Mouse (Mus musculus) kidney, adult 8-10 months (tissue): ENCODE measurements around the gene Cd163.
"Not testable (repeated sequence)": the region's sequence is repeated elsewhere in the genome, so short reads cannot be mapped to it uniquely, and the experiment has no call there.

ENCODE experiments used
- DNase-seq, 2 experiments: peaks; one replicate each; pipeline ENCODE4 v3.0.0; 2022

Cd163 gene

DNA sequence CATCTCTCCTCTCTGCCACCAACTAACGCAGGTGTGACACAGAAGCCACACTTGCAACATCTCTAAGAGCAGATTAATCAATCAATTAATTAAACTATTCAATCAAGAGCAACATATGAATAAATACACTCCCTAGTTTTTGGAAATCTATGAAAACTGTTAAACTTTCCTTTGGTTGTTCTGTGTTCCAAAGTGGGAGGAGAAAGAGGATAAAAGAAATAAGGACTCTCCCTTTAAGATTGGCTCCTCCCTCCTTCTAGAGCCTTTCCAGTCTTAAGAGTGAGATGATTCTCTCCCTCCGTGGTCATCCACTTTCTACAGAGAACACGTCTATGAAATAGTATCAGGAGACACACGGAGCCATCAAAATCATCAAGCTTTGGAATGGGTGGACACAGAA, at the start of gene Cd163:
TSS of gene Cd163 (plus strand) at position 301 of the 400 bp plus-strand sequence.
- DNase-seq, result no peak

DNA sequence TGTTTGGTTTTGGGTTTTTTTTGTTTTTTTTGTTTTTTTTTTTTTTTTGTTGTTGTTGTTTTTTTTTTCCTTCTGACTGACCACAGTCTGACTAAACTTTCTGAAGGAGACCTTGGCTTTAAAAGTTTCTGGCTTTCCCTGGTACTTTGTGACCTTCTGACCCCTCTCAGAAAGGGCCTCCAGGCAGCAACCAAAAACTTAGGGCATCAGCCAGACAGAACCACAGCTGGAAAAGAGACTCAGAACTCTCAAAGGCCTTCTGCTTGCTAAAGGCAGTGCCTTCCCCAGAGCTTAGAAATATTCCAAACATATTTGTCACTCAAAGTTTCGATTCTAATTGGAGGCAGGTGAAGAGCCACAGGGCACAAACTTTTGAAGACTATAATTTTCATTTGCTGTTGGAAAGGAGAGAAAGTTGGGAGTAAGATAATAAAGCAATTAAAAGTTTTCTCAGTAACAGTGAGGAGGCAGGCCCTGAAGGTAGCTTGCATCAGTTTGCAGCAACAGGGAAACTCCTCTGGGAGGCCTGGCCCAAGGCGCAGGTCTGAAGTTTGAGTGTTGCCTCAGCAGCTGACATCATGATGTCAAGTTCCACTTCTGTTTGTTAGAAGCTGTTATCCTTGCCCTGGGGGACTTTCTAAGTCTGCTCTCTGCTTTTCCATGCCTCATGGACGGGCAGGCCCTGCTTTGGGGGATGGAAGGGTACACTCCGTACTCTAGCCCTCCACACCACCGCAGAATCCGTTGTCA, 48.6 kb upstream of the Cd163 start:
- no peak for DNase-seq

DNA sequence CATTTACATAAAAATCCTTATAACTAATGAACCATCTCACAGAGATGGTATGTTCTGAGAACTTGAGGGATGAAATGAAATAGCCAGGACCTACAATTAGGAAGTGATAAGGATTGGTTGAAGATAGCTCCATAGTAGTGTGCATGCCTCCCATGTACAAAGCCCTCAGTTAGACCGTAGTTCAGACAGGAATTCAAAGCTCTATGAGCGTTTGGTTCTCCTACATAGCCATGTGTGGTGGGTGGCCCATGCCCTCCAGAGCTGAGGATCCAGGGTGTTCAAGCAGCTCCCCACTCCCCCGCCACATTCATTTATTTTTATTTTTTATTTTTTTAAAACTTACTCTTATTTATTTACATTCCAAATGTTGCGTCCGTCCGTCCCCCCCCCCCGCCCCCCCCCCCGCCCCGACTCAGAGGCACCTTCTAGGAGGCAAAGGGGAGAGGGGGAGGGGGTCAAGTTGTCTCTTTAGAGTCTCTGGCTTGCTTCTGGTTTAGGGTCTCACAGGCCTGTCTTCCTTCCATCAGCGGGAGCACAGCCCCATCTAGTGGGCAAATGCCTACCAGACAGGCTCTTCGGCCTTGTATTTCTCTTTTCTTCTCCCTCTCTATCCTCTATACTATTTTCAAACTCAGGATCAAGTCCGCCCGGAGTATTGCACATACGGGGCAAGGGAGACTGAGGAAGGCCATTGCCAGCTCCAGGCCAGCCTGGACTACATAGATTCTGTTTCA, 44.1 kb upstream of the Cd163 start:
- peak; percentile 24 to 55 for DNase-seq

DNA sequence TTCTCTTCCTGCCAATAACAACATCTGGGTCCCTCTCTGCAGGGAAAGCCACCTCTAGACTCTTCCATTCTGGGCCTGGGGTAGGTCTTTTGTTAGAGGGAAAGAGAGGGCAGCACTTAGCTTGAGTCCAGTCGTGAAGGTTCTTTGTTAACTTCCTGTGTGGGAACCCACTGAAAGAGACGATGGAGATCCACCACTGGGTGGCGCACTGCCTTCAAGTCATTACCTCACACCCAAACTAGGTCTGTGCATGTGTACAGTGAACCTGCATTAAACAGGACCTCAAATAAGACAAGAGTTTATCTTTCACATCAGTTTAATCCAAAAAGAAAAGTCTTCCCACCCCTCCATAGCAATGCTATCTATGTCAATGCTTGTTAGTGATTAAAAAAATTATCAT, 41.8 kb upstream of the Cd163 start:
- DNase-seq, result peak; percentile 28 to 78

DNA sequence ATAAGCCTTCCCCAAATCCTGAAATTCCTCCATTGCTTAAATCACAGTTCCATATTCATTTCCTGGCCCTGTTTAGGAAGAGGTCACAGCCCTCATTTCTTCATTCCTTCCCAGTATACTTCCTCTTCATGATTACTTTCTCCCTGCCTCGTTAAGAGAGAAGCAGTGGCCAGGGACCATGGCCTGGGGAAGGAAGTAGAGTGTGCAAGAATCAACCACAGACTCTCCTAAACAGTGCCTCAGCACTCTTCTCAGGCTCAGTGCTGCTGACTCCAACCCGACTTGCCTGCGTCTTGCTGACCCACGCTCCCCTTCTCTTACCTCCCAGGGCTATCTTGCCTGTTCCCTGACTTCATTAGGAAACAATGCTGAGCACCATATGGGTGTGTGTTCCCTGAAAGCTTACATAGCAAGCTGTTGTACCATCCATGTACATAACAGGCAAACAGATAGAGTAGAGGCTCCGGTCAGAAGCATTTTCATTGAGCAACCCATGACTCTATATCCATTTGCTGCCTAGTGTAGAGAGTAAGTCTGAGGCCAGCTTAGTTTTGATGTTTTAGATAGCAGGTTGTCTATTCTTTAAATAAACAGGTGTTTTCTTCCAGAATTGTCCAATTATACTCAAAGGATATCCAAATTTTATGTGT, 31.1 kb upstream of the Cd163 start:
- no peak for DNase-seq

DNA sequence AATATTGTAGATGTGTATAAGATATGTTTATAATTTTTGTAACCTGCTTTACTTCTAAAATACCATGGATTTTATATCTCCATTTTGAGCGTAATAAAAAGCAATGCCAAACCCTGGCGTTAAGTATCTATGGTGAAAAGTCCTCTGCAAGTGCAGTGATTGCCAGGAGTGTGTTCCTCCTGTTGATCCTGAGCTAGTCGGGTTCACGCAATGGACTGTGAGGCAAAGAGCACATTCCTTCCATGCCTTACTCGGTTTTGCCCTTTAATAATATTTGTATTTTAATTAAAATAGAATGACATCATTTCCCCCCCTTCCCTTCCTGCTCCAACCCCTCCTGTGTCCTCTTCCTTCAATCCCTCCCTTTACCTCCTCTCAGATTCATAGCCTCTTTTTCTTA, 26.8 kb upstream of the Cd163 start:
- DNase-seq, result peak; percentile 48 to 51

DNA sequence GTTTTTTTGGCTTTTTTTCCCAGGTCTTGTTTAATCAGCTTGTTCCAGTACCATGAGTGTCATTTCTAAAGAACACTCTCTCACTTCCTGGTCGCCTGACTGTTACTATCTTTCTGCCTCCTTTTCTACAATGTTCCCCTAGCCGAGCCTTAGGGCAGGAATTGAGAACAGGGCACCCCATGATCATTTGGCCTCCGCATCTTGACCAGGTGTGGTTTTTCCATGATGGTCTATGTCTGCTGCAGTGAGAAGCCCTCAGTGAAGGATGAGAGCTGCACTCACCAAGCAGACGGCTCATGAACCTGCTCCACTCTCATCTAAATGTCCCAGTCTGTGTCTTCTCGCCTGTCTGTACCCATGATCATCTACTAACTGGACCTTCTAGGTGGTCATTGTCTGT, 26.2 kb upstream of the Cd163 start:
- no peak for DNase-seq

DNA sequence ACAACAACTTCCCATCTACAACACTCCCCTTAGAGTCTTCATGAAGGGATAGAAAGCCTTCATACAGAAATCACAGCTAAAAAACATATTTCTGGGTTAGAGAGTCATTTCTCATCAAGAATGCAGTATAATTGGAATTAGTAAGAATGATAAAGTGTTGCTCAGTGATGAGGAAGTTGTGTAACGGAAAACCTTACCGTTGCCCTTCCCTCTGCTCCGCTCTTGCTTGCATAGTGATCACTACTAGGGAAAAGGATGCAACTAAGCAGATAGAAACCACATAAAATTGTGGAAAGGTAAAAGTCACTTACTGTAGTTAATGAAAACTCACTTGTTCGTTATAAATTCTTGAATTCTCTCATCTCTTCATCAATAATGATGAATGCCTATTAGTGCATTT, 21.7 kb upstream of the Cd163 start:
- DNase-seq, result no peak

DNA sequence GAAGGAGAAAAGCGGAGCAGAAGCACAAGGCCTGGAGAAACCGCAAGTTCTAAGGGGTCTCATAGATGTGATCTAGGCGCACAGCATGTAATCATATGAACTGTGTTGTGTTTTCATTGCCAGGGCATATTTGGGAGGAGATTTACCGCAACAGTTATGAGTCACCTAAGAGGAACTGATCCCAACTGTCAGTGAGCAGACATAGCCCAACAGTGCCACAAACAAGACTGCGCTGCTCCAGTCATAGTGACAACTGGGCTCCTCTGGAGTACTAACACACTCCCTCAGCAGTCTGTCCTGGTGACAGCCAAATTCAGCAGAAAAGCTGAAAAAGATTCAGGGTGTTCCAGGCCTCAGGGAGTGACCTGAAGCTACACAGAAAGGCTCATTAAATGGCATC, 7.1 kb upstream of the Cd163 start:
- not testable (repeated sequence) for DNase-seq

DNA sequence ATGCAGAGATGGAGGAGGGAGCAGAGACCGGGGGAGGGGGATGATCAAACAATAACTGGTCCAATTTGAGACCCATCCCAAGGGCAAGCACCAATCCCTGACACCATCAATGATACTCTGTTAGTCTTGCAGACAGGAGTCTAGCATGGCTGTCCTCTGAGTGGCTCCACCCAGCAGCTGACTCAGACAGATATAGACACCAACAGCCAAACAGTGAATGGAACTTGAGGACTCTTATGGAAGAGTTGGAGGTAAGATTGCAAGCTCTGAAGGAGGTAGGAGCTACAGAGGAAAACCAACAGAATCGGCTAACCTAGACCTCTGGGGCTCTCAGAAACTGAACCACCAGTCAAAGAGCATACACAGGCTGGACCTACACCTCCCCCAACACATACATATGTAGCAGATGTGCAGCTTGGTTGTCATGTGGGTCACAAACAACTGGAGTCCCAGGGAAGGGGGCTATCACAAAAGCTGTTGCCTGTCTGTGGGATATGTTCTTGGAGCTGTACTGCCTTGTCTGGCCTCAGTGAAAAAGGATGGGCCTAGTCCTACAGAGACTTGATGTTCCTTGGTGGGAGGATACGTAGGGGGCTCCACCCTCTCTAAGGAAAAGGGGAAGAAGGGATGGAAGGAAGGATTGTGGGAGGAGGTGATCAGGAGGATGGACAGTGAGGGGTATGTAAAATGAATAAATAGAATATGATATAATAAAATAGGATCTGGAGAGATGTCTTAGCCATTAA, 2.8 kb upstream of the Cd163 start:
- DNase-seq, result no peak

DNA sequence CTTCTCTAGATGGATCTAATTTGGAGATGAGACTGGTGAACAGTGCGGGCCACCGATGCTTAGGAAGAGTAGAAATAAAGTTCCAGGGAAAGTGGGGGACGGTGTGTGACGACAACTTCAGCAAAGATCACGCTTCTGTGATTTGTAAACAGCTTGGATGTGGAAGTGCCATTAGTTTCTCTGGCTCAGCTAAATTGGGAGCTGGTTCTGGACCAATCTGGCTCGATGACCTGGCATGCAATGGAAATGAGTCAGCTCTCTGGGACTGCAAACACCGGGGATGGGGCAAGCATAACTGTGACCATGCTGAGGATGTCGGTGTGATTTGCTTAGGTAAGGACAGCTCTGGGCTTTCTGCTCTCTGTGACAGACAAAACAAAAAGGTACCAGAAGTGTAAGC, 4.5 kb downstream of the Cd163 start:
- DNase-seq, result no peak

DNA sequence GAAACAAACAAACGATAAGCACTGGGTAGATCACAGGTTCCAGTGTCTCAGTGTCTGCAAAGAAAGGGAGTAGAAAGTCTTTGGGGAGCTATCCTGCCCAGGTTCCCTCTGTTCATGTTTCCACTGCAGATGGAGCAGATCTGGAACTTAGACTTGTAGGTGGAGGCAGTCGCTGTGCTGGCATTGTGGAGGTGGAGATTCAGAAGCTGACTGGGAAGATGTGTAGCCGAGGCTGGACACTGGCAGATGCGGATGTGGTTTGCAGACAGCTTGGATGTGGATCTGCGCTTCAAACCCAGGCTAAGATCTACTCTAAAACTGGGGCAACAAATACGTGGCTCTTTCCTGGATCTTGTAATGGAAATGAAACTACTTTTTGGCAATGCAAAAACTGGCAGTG, 7.8 kb downstream of the Cd163 start:
- DNase-seq, result no peak

DNA sequence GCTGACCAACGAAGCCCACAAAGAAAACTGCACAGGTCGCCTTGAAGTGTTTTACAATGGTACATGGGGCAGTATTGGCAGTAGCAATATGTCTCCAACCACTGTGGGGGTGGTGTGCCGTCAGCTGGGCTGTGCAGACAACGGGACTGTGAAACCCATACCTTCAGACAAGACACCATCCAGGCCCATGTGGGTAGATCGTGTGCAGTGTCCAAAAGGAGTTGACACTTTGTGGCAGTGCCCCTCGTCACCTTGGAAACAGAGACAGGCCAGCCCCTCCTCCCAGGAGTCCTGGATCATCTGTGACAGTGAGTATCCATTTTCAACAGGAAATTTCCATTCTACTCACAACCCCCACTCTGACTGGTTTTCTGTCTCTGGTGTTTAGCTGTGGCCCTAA, 15.9 kb downstream of the Cd163 start:
- no peak for DNase-seq

DNA sequence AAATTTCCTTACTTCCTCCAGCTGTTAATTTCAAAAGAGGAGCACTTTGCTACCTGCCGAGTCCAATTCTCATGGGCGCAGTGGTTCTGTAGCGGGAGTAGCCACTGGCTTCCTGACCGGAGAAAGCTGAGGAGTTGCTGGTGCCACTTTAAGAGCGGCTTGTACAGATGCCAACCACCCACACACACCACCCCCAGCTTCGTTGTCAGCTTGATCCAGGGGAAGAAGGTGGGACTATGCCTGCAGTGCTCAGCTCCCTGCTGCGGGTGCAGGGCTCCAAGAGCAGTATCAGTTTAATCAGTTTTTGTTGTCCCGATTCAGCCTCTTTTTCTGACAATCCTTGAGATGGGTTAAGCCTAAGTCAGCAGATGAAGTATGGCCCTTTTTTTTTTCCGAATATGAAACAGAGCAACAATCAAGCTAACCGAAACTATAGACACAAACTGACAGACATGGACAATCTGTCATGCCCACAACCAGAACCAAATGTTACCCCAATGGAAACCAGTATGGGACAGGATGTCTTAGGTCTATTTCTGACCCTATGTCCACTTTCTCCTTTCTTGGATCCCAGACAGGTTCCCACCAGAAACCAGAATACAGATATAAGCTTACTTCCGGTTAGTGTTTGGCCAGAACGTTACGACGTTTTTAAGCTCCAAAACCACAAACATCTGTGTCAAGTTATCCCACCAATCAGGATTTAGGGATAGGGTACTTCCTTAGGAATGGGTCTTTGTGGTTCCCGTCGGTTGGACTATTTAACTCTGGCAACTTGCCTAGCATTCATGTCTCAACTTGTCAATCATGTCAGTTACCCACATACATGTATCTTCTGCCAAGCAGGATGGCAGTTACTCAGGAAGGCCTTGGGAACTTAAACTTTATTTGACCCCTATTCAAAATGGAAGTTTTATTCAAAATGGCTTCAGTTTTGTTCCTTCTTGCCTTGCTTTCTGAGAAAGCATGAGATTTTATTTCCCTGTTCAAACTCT, 17.3 kb downstream of the Cd163 start:
- peak in 1 of 2 experiments; percentile 11 for DNase-seq

DNA sequence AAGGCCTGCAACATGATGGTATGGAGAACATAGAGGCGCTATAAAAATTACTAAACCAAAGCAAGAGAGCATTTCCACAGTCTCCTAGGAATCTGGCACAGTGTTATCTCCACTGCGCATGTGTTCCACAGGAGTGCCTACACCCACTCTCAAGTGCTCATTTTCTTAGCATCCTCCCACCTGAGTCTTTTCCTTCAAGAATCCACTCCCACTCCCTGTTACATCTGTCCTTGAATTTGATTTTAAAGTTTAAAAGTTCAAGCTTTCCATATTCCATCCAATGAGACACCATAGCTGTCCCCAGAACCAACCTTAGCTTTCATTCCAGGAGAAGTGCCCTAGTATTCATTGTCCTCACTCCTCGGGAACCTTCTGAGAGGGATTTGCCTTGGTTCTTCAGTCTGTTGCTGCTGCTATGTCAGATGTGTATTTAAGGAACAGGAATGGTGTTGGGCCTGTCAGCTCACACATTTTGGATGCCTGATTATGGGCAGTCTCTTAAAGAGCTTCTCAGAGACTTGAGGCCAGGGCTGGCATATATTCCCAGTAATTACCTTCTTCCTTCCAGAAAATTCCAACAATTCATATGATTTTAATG, 24.0 kb downstream of the Cd163 start:
- DNase-seq, result no peak

DNA sequence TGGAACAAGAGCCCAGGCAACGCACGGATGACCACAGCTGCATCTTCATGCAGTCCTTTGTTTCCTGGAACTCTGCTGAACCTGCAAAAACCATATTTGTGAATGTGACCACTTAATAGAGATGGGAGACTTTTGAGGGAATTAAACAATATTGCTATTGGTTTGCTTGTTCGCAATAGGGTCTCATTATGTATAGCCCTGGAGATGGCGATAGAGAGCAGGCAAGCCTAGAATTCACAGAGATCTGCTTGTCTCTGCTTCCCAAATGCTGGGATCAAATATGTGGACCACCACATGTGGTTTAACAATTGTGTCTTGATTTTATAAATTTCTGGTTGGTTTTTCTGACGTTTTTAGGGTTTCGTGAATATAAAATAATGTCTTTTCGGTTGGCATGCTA, 25.2 kb downstream of the Cd163 start:
- DNase-seq, result peak in 1 of 2 experiments; percentile 12

DNA sequence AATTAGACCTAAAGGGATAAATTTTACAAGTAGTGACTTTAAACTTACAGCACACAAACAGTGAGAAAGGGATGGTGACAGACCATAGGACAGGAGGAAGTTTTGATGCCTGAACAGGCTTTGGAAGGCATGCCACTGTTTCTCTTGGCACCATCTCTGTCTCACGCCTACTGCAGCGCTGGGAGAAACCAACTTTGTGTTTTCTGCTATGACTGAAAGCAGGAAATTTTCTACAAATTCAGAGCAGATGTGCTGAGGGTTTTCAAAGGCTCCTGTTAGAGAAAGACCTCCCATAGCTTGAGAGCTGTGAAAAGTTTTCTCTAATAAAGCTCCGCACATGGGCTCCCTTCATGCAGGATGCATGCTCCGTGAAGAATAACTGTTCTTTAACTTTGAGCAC, 40.6 kb downstream of the Cd163 start:
- no peak for DNase-seq

DNA sequence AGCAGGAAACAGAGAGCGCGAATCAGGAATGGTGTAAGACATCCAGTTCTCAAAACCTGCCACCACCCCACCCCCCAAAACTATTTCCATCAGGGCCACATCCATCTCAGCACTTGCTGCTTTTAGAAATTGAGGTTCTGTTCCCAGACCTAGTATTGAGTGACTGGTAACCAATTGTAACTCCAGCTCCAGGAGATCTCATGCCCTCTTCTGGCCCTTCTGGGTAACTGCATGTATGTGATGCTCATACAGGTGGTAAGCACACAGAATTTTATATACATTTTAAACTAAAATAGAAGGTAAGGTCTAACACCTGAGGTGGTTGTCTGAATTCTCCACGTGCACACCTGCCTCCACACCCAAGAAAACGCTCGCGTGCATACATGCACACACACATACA, 42.2 kb downstream of the Cd163 start:
- DNase-seq, result no peak

DNA sequence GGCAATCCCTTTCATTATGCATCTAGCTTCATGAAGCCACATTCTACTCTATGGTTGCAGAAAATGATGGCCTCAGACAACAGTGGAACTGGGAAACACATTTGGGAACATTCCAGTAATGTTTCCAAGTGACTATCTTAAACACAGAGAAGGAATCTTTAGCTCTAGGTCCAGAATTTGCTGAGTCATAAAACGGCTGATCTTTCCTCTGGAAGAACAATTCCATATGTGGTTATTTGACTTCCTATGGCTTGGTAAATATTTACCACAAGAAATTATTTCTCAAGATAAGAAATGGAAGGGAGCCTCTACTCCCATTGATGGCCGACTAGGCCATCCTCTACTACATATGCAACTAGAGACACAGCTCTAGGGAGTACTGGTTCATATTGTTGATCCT, 48.8 kb downstream of the Cd163 start:
- no peak for DNase-seq

DNA sequence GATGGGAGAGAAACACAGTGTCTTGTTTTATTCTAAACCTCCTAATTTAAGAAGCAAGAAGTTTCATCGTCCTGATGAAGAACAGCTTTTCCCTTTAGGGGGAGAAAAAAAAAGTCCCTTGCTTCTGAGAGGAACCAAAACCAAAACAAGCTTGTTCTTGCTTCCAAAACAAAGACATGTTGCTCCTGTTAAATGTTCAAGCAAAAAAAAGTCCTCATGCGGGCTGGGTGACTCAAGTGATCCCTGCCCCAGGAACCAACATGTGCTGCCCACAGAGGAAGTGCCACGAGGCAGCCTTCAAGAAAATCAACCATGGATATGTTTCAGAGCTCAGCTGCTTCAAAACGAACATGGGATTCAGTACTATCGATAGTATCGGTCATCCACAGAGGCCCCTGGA, 54.5 kb downstream of the Cd163 start:
- DNase-seq, result no peak

DNA sequence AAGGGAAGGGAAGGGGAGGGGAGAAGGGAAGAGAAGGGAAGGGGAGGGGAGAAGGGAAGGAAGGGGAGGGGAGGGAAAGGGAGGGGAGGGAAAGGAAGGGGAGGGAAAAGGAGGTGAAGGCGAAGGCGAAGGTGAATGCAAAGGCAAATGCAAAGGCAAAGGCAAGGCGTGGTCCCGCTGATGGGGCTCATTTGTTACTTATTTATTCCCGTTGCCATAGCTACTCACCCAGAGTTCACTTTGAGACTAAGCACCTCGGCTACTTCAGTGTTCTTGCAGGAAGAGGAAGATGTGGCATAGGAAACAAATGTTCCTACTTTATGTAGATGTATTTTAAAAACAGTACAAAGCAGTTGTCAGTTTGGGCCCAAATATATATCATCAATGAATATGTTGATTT, 56.1 kb downstream of the Cd163 start:
- no peak for DNase-seq

DNA sequence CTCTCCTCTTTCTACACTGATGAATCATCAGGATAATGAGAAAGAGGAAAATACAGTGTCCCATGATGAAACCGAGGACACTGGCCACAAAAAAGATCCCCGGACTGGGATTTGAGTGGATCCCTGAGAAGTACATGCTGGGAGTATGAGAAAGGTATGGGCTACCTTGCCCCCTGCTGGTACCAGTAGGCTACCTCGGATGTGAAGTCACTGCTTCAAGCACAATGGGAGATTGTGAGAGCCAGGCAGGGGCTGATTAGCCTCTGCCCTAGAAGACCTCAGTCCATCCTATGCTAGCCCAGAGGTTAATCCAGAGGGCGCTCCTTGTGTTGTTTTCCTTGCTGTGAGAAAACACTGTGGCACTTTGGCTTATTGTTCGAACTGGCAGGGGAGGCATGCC, 59.9 kb downstream of the Cd163 start:
- DNase-seq, result no peak
